Mouse (Mus musculus) erythroid progenitor cell, adult 5-6 weeks (primary cell): ENCODE results near the gene Pde4d. TPM values are rescaled to one million over a fixed set of nuclear protein-coding genes. Genes with fewer than 3 reads are reported as not detected.

Source experiments
- ATAC-seq: replicated peaks from 2 replicates; pipeline ENCODE4 v1.8.0; 2016; ENCODE audit warnings: moderate number of reproducible peaks, mild to moderate bottlenecking, moderate TSS enrichment, inconsistent platforms; ENCODE audit not compliant: poor library complexity, low FRiP score, severe bottlenecking
- total RNA-seq, 2 experiments: library from RNA; stranded (forward) in 1 of 2; stranded (reverse) in 1 of 2; fragments of 150-400 nt in 1 of 2; fragments of 186-747, 209-891 nt in 1 of 2; gene quantifications; 2 replicates each; pipeline versions ENCODE4 v1.2.3 to v1.2.4; 2015 to 2017; ENCODE audit warnings: low replicate concordance in 2 of 2

Pde4d gene
- total RNA-seq, 2 experiments from 2014 or later = 61.3 to 82.2 TPM

- no peak for ATAC-seq
Measured at GRCm38 (mm10) chr13:109944822-109945551, 1495.2 kb downstream of the Pde4d start.

- ATAC-seq = no peak
Measured at GRCm38 (mm10) chr13:109951466-109951865, 1501.7 kb downstream of the Pde4d start.

GRCm38 (mm10) chr13:109954189-109954588 lies 1504.4 kb downstream of the Pde4d start:
- no peak for ATAC-seq

DNA sequence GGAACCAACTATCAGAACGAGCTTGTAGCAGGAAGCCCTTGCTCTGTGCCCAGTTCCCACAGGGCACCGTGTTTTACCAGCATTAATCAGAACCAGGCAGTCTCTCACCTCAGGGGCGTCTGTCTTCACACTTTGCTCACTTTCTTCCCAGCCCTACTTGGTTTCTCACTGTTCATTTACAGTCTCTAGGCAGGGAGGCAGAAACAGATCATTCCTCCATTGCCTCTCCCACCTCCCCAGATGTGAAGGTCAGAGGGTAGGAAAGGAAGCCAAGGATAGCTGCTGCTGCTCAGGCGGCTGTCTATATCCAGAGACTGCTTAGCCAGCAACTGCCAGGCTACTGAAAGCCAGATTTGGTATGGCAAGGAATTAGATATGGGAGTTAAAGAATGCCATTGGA lies 1508.2 kb downstream of the Pde4d start:
- no peak for ATAC-seq

DNA sequence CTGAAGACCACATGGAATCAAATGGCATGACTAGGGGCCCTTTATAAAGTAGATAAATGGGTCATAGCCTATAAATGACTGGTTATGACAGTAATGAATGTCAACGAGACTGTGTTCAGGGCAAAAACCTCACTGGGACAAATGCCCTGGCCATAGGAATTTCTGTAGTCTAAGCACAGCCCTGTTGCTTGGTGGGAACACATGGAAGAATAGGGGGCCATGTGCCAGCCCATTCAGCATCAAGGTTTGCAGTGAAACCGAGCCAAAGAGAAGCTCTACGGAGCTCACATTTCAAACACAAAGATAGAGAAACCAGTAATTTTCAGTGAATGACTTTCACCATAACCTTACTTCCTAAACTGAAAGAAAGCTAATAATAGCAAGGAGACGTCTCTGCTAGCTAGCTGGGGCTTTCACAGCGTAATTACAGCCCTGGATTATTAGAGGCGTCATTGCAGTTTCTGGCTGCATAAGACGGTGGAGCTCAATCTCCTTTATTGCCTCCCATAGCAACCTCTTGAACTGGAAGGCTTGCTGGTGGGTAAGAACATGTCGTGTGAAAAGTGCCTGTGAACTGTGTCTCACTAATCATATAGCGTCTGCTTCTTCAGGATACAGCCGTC lies 1533.2 kb downstream of the Pde4d start:
- ATAC-seq = no peak

GRCm38 (mm10) chr13:109985411-109985810 lies 1535.7 kb downstream of the Pde4d start:
- ATAC-seq = no peak

GRCm38 (mm10) chr13:109985892-109986291 lies 1536.1 kb downstream of the Pde4d start:
- ATAC-seq = no peak

DNA sequence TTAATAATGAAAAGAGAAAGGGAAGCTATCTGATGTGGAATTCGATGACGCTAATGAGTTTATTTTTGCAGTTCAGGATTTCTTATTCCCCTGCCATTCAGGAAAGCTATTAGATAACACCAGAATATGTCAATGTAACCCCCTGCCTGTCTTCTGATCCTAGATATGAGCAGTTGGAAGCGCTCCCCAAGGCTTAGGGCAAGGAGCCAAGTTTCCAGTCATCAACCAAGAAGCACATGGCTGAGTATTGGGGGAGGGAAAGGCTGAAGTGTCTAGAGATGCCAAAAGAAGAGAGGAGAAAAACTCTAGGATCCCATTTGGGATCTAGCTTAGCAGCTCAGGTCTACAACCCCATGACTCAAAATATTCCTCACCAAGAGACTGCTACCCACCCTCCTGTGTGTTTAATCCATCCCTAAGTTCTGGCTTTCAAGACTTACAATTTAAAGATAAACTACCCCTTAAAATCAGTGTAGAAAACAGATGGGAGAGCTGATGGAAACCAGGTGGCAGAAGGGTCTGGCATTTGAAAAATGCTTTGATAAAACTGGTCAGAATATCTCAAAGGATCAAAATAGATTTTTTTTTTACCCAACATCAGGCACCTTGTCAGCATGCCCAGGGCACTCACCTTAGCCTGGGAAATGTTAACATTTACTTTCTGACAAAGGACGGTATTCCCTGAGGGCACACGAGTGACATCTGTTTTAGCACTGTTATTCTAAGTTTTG lies 1543.2 kb downstream of the Pde4d start:
- ATAC-seq = no peak

DNA sequence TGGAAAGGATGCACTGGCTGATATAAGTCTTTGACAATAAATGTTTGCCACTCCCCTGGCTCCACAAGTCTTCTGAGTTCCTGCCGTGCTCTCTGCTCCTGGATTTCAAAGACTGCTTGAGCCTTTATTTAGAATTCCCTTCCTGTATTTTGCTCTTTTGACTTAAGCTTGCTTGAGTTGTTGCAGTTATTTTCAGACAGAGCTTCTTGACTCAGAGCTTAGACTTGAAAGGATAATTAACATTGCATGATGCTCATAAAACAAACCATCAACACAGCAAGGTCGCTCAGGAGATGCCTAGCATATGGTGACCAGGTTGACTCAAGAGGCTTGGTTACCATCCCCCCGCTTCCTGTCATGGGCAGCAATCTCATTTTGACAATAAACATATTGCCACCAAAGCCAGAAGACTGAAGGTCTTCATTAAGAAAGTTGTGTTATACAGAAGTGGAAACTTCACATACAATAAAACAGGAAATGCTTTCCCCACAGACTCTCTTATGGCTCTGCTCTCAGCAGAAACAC lies 1544.6 kb downstream of the Pde4d start:
- ATAC-seq = no peak

DNA sequence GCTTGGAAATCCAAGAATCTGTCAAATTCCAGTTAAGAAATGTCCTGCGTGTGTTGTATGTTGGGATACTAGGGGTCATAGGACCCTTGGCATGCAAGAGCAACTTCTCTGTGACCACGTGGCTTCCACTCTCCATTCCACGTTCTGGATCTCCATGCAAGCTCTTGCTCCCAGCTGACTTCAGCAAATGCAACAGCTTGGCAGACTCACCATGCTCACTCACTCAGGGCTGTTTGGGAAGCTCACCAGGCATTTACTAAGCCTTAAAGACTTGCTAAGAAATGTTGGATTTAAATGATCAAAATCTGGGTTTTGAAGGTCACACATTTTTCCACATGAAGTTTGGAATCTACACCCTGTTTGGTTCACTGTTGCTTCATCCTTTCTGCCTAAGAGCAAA lies 1552.3 kb downstream of the Pde4d start:
- no peak for ATAC-seq

Other genes with a start within 250 kb of the Pde4d start
- gene Elovl7, start 235.5 kb upstream of the Pde4d start, total RNA-seq (2015; ENCODE audit: low replicate concordance) = 0.72 TPM in 1 of 2 replicates, not detected in the other
- gene Elovl7, start 235.5 kb upstream of the Pde4d start, total RNA-seq (2017; ENCODE audit: low replicate concordance) = 1.1 TPM in 1 of 2 replicates, not detected in the other
- 163 and 205 TPM in 2 replicates for gene Depdc1b, start 133.6 kb upstream of the Pde4d start, total RNA-seq (2015; ENCODE audit: low replicate concordance)
- gene Depdc1b, start 133.6 kb upstream of the Pde4d start, total RNA-seq (2017; ENCODE audit: low replicate concordance) = 175 and 226 TPM in 2 replicates